Mouse (Mus musculus) forebrain, embryonic 12.5 days (tissue): ENCODE results near the gene Tor3a. TPM values are rescaled to one million over a fixed set of nuclear protein-coding genes. Genes with fewer than 3 reads are reported as not detected.

Source experiments
- polyA plus RNA-seq: library from polyadenylated mRNA; unstranded; fragments of >200 nt; fragmentation: Nextera tagmentation; extraction: Ambion mirVana; gene quantifications from 2 replicates; pipeline ENCODE4 v1.2.1, GENCODE M21; 2016

The Tor3a gene
- polyA plus RNA-seq, 1 experiment from 2014 or later, result 4.1 TPM

Other genes starting within 250 kb of the Tor3a start
- 17.6 and 19.6 TPM in 2 replicates for gene Soat1, start 200.0 kb downstream of the Tor3a start, polyA plus RNA-seq
- gene Gm10031, start 150.3 kb downstream of the Tor3a start, polyA plus RNA-seq, result 0.40 and 0.97 TPM in 2 replicates
- 6.6 and 7.2 TPM in 2 replicates for gene Abl2, start 115.6 kb downstream of the Tor3a start, polyA plus RNA-seq
- 24.6 and 26.8 TPM in 2 replicates for gene Fam20b, start 44.7 kb upstream of the Tor3a start, polyA plus RNA-seq
- 1.7 and 1.9 TPM in 2 replicates for gene Angptl1, start 164.2 kb upstream of the Tor3a start, polyA plus RNA-seq